Mouse (Mus musculus) G1E (cell line): ENCODE measurements at regions not wholly inside any gene's neighbourhood (a gene's known extent, or its start where the extent isn't known, plus 50 kb on each side); places are given as distances from the start of the nearest gene placed in this dataset.

Experiments
- ATAC-seq: 2 replicates; pipeline ENCODE4 v1.8.0; 2016; ENCODE audit warnings: mild to moderate bottlenecking; ENCODE audit not compliant: insufficient number of reproducible peaks, poor library complexity, low FRiP score, severe bottlenecking; ENCODE audit errors: extremely low read depth
- DNase-seq: peaks from one replicate; pipeline ENCODE4 v3.0.0; 2012; ENCODE audit warnings: low spot score
- H3K27me3 ChIP-seq: 2 replicates; pipeline ENCODE4 v1.6.1; 2012; ENCODE audit warnings: mild to moderate bottlenecking, low read length, inconsistent platforms; ENCODE audit not compliant: insufficient read depth
- H3K36me3 ChIP-seq: replicated peaks from 2 replicates; pipeline ENCODE3; 2012; ENCODE audit warnings: mild to moderate bottlenecking, inconsistent platforms
- H3K4me1 ChIP-seq: 2 replicates; pipeline ENCODE4 v1.6.1; 2012; ENCODE audit warnings: low read depth, low read length, inconsistent platforms, mixed read lengths; ENCODE audit not compliant: insufficient read depth
- H3K4me3 ChIP-seq: 2 replicates; pipeline ENCODE4 v1.5.1; 2012; ENCODE audit warnings: low read depth, mild to moderate bottlenecking, inconsistent platforms, low read length, moderate library complexity, mixed read lengths
- H3K9me3 ChIP-seq: replicated peaks from 2 replicates; pipeline ENCODE4 v1.6.1; 2012; ENCODE audit warnings: inconsistent platforms
- CTCF ChIP-seq: IDR thresholded peaks from 2 replicates; pipeline ENCODE4 v1.5.1; 2012; ENCODE audit warnings: low read depth, low read length, inconsistent platforms, mixed read lengths
- GATA1 ChIP-seq: IDR thresholded peaks from 2 replicates; pipeline ENCODE4 v1.6.1; 2012; ENCODE audit warnings: borderline replicate concordance, low read length, inconsistent platforms, mixed read lengths
- GATA2 ChIP-seq: IDR thresholded peaks from 2 replicates; pipeline ENCODE4 v1.6.1; 2012; ENCODE audit warnings: low read depth, low read length, inconsistent platforms, borderline replicate concordance
- POLR2AphosphoS5 ChIP-seq: IDR thresholded peaks from 2 replicates; pipeline ENCODE4 v1.6.1; 2012; ENCODE audit warnings: low read depth, low read length, inconsistent platforms; ENCODE audit not compliant: insufficient replicate concordance
- TAL1 ChIP-seq: conservative IDR thresholded peaks from 2 replicates; pipeline ENCODE4 v1.6.1; 2012; ENCODE audit warnings: low read depth, low read length, inconsistent platforms, mixed read lengths

DNA sequence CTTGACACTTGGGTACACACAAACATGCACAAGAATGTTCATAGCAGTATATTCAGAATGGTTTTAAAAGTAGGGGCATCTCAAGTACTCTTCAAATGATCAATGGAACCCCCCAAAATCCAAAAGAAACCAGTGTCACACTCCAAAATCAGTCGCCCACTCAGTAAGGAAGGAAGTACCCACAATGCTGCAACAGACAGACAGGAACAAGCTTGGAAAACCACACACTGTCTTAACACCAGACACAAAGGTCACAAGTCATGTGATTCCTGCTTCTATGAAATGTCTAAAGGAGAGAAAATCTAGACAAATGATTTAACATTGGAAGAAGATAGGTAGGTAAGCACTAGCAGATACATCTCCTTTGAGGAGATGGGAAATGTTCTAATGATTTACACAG is 346.9 kb downstream of the Sox4 start:
- no peak for TF ChIP-seq TAL1
- TF ChIP-seq CTCF, result no peak
- no peak for TF ChIP-seq GATA1
- TF ChIP-seq GATA2, result no peak
- no peak for TF ChIP-seq POLR2AphosphoS5
- Histone ChIP-seq H3K4me1 (no peaks in the 10 kb centered on the region), H3K27me3 (no peaks in the 10 kb centered on the region), H3K36me3 (no peaks in the 10 kb centered on the region), H3K9me3 (no peaks in the 10 kb centered on the region), H3K4me3 (no peak overlapping the region)
- ATAC-seq, result no peak
- DNase-seq, result no peak

DNA sequence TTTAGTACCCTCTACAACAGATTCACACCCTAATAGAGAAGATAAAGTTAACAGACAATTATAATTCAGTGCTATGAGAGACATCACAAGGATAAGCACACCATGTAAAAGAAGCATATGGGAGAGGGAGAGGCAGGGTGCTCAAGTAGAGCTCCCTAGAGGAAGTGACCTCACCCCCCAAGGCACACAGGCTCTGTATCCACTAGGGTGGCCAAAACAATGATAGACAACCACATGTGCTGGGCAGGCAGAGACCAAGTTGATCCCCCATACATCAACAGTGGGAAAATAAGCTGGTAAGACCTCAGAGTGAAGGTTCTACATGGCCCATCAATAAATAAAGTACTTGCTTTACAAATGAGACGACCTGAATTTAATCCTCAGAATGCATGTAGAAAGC is 347.7 kb downstream of the Sox4 start:
- H3K9me3 ChIP-seq, result no peaks in the 10 kb centered on the region
- no peaks in the 10 kb centered on the region for H3K36me3 ChIP-seq
- DNase-seq (no peak), ATAC-seq (no peak)
- no peak overlapping the region for H3K4me3 ChIP-seq
- TF ChIP-seq POLR2AphosphoS5 (no peak), GATA1 (no peak), GATA2 (no peak), TAL1 (no peak), CTCF (no peak)
- no peaks in the 10 kb centered on the region for H3K4me1 ChIP-seq
- no peaks in the 10 kb centered on the region for H3K27me3 ChIP-seq

DNA sequence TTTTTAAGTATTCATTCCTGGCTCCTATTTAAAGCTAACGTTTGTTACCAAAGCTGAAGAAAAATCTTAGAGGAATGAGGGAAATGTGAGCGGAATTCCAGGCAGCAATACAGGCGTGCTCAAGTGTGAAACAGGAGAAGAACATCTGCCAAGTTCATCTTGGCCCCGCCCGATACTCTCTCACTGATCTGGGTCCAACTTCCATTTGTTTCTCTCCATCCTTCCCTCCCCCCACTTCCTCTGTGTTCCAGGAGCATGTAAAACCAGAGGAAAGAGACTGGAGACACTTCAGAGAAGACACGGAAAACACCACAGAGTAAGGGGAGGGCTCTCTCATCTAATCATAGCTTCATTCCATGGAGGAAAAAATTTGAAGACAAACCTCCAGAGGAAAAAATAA is 346.7 kb downstream of the Gm11361 start:
- Histone ChIP-seq H3K27me3 (no peaks in the 10 kb centered on the region), H3K4me1 (no peaks in the 10 kb centered on the region), H3K9me3 (no peaks in the 10 kb centered on the region), H3K4me3 (no peak overlapping the region), H3K36me3 (no peaks in the 10 kb centered on the region)
- no peak for DNase-seq
- no peak for TF ChIP-seq GATA1
- no peak for TF ChIP-seq CTCF
- no peak for TF ChIP-seq TAL1
- TF ChIP-seq POLR2AphosphoS5, result no peak
- no peak for TF ChIP-seq GATA2
- ATAC-seq, result no peak

DNA sequence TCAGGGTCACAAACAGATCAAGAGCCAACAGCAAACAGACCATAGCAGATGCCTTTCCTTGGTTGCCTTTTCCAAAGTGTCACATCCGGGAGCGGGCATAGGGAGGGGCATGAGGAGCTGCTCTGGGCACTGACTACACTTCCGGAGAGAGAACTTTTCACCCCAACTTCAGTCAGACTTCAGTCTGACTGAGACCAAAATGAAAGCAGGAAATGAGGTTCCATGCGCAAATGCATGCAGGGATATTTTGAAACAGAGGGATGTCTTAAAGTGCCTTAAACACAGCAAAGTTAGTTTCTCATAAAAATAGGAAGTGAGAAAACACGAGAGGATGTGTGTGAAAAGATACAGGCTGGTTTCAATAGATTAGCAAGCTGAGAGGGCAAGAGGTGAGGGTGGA is 343.5 kb downstream of the Gm11361 start:
- H3K4me1 ChIP-seq, result no peaks in the 10 kb centered on the region
- no peaks in the 10 kb centered on the region for H3K27me3 ChIP-seq
- no peaks in the 10 kb centered on the region for H3K9me3 ChIP-seq
- DNase-seq (no peak), ATAC-seq (no peak)
- no peak overlapping the region for H3K4me3 ChIP-seq
- no peaks in the 10 kb centered on the region for H3K36me3 ChIP-seq
- TF ChIP-seq GATA2, result no peak
- TF ChIP-seq CTCF, result no peak
- TF ChIP-seq GATA1, result no peak
- no peak for TF ChIP-seq POLR2AphosphoS5
- no peak for TF ChIP-seq TAL1

DNA sequence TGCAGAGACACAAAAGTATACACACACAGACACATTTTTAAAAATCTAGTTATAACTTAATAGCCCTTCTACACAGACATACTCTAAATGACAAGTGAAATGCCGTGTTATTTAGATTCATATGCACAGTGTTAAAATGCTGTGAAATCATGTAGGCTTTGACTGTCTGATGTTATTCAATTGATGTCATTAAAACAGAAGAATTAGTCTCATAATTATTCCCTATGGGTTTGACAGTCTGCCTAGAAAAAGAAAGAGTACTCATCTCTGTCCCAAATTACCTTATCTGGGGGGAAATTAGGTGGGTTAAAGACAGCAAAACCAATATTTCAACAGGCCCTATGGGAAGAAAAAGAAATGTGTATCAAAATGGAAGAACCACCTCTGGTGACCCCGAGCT is 339.0 kb downstream of the Gm11361 start:
- Histone ChIP-seq H3K27me3 (no peaks in the 10 kb centered on the region), H3K4me3 (no peak overlapping the region), H3K4me1 (no peaks in the 10 kb centered on the region), H3K9me3 (no peaks in the 10 kb centered on the region), H3K36me3 (no peaks in the 10 kb centered on the region)
- ATAC-seq (no peak), DNase-seq (no peak)
- no peak for TF ChIP-seq GATA2
- no peak for TF ChIP-seq GATA1
- no peak for TF ChIP-seq CTCF
- TF ChIP-seq TAL1, result no peak
- TF ChIP-seq POLR2AphosphoS5, result no peak

DNA sequence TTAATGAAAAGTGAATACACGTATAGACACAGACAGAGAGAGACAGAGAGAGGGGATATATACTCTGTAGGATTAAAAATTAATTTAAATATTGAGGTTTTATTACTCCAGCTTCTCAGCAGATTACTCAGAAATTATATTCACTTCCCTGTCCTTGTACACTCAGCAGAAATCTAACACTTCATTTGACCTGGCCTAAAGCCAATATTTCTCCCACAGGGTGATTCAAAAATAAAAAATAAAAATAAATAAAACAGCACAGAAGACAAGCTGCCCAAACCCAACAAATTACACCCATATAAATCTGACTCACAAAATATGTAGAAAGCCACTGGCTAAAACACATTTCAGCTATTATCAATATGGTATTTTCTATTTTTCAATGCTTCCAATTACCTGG is 334.8 kb downstream of the Gm11361 start:
- DNase-seq (no peak), ATAC-seq (no peak)
- Histone ChIP-seq H3K36me3 (no peaks in the 10 kb centered on the region), H3K4me3 (no peak overlapping the region), H3K27me3 (no peaks in the 10 kb centered on the region), H3K9me3 (no peaks in the 10 kb centered on the region), H3K4me1 (no peaks in the 10 kb centered on the region)
- TF ChIP-seq GATA1, result no peak
- TF ChIP-seq CTCF, result no peak
- no peak for TF ChIP-seq POLR2AphosphoS5
- TF ChIP-seq GATA2, result no peak
- no peak for TF ChIP-seq TAL1
